Mouse (Mus musculus): ENCODE measurements around the gene Map6d1. TPM values are rescaled to one million over a fixed set of nuclear protein-coding genes. Genes with fewer than 3 reads are reported as not detected.

Gene Map6d1
- polyA plus RNA-seq, 1 experiment from 2014 or later: 0.65 TPM

Other genes with a start within 250 kb of the Map6d1 start
- 26.5 and 31.3 TPM in 2 replicates for gene Klhl24, start 143.8 kb downstream of the Map6d1 start, polyA plus RNA-seq (2015; fragmentation: Nextera tagmentation; extraction: Ambion mirVana)
- 32.8 and 35.9 TPM in 2 replicates for gene Yeats2, start 100.3 kb downstream of the Map6d1 start, polyA plus RNA-seq (2015; fragmentation: Nextera tagmentation; extraction: Ambion mirVana)
- gene Parl, start 61.0 kb upstream of the Map6d1 start, polyA plus RNA-seq (2015; fragmentation: Nextera tagmentation; extraction: Ambion mirVana): 81.4 and 84.5 TPM in 2 replicates
- 0.09 TPM in 1 of 2 replicates, not detected in the other for gene Cyp2ab1, start 84.0 kb upstream of the Map6d1 start, polyA plus RNA-seq (2015; fragmentation: Nextera tagmentation; extraction: Ambion mirVana)
- 54.9 and 67.1 TPM in 2 replicates for gene Abcc5, start 185.0 kb upstream of the Map6d1 start, polyA plus RNA-seq (2015; fragmentation: Nextera tagmentation; extraction: Ambion mirVana)